Mouse (Mus musculus): ENCODE data around the gene Hadha. TPM values are rescaled to one million over a fixed set of nuclear protein-coding genes. Genes with fewer than 3 reads are reported as not detected.

The Hadha gene
- polyA plus RNA-seq, 1 experiment from 2014 or later: 142 TPM

- H3K9me3 ChIP-seq: no peaks in the 10 kb centered on the region
- no peak overlapping the region for H3K9ac ChIP-seq
- peak overlapping the region; percentile 46; the same call in 1 of the 2 replicates for H3K27ac ChIP-seq
- no peak for ATAC-seq (ENCODE audit: insufficient read depth, low FRiP score, low read depth)
- H3K4me1 ChIP-seq: peaks cover 11% of the 10 kb centered on the region; the same call in 1 of the 2 replicates
- H3K4me2 ChIP-seq: no peak overlapping the region
- no peak overlapping the region for H3K4me3 ChIP-seq (replicated peaks)
- 64% methylated on average over 4 of the region's 4 CpGs for WGBS
- H3K36me3 ChIP-seq: no peaks in the 10 kb centered on the region
- H3K27me3 ChIP-seq (replicated peaks): no peaks in the 10 kb centered on the region
These were observed 3.0 kb downstream of the Hadha start for GRCm38 (mm10) chr5:30152007-30152406.

GRCm38 (mm10) chr5:30148133-30148920 is 6.6 kb downstream of the Hadha start:
- WGBS: 83% methylated on average over 5 of the region's 5 CpGs
- no peak overlapping the region for H3K4me2 ChIP-seq
- H3K4me1 ChIP-seq: 0 out of 2 replicates have a peak, but pooled peaks cover 5% of the 10 kb centered on the region
- no peak for ATAC-seq (ENCODE audit: insufficient read depth, low FRiP score, low read depth)
- H3K9ac ChIP-seq: no peak overlapping the region
- peaks cover 14% of the 10 kb centered on the region for H3K36me3 ChIP-seq
- no peaks in the 10 kb centered on the region for H3K27me3 ChIP-seq (replicated peaks)
- no peak overlapping the region for H3K4me3 ChIP-seq (replicated peaks)
- H3K9me3 ChIP-seq: no peaks in the 10 kb centered on the region
- no peak overlapping the region for H3K27ac ChIP-seq

- no peak overlapping the region for H3K27ac ChIP-seq
- peaks cover 19% of the 10 kb centered on the region for H3K36me3 ChIP-seq
- no peak overlapping the region for H3K4me3 ChIP-seq (replicated peaks)
- WGBS: 86% methylated on average over 6 of the region's 6 CpGs
- H3K4me2 ChIP-seq: no peak overlapping the region
- H3K9ac ChIP-seq: no peak overlapping the region
- no peaks in the 10 kb centered on the region for H3K27me3 ChIP-seq (replicated peaks)
- no peaks in the 10 kb centered on the region for H3K9me3 ChIP-seq
- H3K4me1 ChIP-seq: 0 out of 2 replicates have a peak, but pooled peaks cover 5% of the 10 kb centered on the region
- no peak for ATAC-seq (ENCODE audit: insufficient read depth, low FRiP score, low read depth)
These were observed 8.4 kb downstream of the Hadha start for GRCm38 (mm10) chr5:30146526-30146925.

DNA sequence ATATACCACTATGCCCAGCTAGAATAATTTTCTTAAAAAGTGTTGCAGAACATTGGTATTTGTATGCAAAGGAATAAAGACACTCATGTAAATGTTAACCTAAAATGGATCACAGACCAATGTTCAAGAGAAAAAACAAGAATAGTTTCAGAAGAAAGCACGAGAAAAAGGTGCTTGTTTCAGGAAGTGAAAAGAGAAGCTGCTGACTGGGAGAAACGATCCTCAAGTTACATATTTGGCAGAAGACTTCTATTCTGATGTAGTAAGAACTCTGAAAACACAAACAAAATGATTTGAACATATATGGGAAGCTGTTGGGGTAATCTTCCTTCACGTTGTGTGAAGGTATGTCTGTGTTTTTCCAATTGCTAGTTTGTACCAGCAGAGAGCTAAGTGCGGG is 16.8 kb downstream of the Hadha start:
- no peaks in the 10 kb centered on the region for H3K4me1 ChIP-seq
- H3K4me3 ChIP-seq (replicated peaks): no peak overlapping the region
- no peak overlapping the region for H3K4me2 ChIP-seq
- H3K36me3 ChIP-seq: peaks cover 19% of the 10 kb centered on the region
- ATAC-seq (ENCODE audit: insufficient read depth, low FRiP score, low read depth): no peak
- H3K27me3 ChIP-seq (replicated peaks): no peaks in the 10 kb centered on the region
- H3K9me3 ChIP-seq: no peaks in the 10 kb centered on the region
- H3K27ac ChIP-seq: no peak overlapping the region
- 88% methylated on average over 4 of the region's 4 CpGs for WGBS
- H3K9ac ChIP-seq: no peak overlapping the region

DNA sequence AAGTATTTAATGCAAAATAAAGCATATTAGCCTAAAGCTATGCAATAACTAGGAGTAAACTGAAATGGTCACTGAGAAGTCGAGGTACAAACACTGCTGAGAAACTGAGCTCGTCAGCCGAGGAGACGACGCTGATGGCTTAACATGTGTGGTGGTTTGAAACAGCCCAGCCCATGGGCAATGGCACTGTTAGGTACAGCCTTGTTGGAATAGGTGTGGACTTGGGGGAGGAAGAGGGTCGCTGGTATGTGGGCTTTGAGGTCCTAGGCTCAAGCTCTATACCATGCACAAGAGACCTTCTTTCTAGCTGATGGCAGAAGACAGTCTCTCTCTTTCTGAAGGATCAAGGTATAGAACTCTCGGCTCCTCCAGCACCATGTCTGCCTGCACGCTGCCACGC is 17.7 kb downstream of the Hadha start:
- Histone ChIP-seq H3K9ac (no peak overlapping the region), H3K9me3 (no peaks in the 10 kb centered on the region), H3K27ac (no peak overlapping the region), H3K36me3 (peaks cover 25% of the 10 kb centered on the region), H3K4me3 (replicated peaks) (no peak overlapping the region), H3K4me1 (no peaks in the 10 kb centered on the region), H3K27me3 (replicated peaks) (no peaks in the 10 kb centered on the region), H3K4me2 (no peak overlapping the region)
- ATAC-seq (ENCODE audit: insufficient read depth, low FRiP score, low read depth): no peak
- WGBS: 92% methylated on average over 9 of the region's 9 CpGs

DNA sequence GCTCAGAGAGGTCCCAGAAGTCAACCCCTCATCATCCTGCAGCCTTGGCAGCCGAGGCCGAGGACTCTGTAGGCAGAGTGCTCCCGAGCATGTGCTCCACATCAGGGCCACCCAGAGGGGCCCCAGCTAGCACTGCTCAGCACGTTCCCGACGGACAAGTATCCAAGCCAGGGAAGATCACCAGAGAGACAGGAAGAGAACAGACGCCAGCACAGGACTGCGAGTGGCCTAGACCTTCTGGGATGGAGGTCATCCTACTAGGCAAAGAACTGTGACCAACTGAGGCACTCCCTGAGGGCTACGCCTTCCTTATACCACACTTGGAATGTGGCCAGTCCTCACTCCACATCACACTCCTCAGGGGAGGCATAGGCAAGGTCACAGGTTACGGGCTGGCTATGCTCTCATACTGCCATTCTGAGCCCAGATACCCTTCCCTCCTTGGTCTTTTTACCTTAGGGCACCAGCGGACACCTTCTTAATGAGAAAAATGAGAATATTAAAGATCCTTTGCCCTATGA is 19.2 kb downstream of the Hadha start:
- 92% methylated on average over 11 of the region's 11 CpGs for WGBS
- no peaks in the 10 kb centered on the region for H3K9me3 ChIP-seq
- no peak overlapping the region for H3K4me2 ChIP-seq
- H3K4me3 ChIP-seq (replicated peaks): no peak overlapping the region
- H3K9ac ChIP-seq: no peak overlapping the region
- H3K27me3 ChIP-seq (replicated peaks): no peaks in the 10 kb centered on the region
- ATAC-seq (ENCODE audit: insufficient read depth, low FRiP score, low read depth): no peak
- no peak overlapping the region for H3K27ac ChIP-seq
- H3K4me1 ChIP-seq: no peaks in the 10 kb centered on the region
- peaks cover 28% of the 10 kb centered on the region for H3K36me3 ChIP-seq

GRCm38 (mm10) chr5:30132173-30132572 is 22.8 kb downstream of the Hadha start:
- no peak overlapping the region for H3K27ac ChIP-seq
- no peak for ATAC-seq (ENCODE audit: insufficient read depth, low FRiP score, low read depth)
- H3K9ac ChIP-seq: no peak overlapping the region
- no peak overlapping the region for H3K4me2 ChIP-seq
- WGBS: 90% methylated on average over 2 of the region's 2 CpGs
- H3K9me3 ChIP-seq: no peaks in the 10 kb centered on the region
- peaks cover 41% of the 10 kb centered on the region for H3K36me3 ChIP-seq
- H3K4me3 ChIP-seq (replicated peaks): no peak overlapping the region
- H3K4me1 ChIP-seq: no peaks in the 10 kb centered on the region
- no peaks in the 10 kb centered on the region for H3K27me3 ChIP-seq (replicated peaks)

GRCm38 (mm10) chr5:30131246-30131645 is 23.7 kb downstream of the Hadha start:
- Histone ChIP-seq H3K4me3 (replicated peaks) (no peak overlapping the region), H3K4me1 (no peaks in the 10 kb centered on the region), H3K4me2 (no peak overlapping the region), H3K27ac (no peak overlapping the region), H3K9me3 (no peaks in the 10 kb centered on the region), H3K9ac (no peak overlapping the region), H3K36me3 (peaks cover 49% of the 10 kb centered on the region), H3K27me3 (replicated peaks) (no peaks in the 10 kb centered on the region)
- 84% methylated on average over 4 of the region's 4 CpGs for WGBS
- ATAC-seq (ENCODE audit: insufficient read depth, low FRiP score, low read depth): no peak

DNA sequence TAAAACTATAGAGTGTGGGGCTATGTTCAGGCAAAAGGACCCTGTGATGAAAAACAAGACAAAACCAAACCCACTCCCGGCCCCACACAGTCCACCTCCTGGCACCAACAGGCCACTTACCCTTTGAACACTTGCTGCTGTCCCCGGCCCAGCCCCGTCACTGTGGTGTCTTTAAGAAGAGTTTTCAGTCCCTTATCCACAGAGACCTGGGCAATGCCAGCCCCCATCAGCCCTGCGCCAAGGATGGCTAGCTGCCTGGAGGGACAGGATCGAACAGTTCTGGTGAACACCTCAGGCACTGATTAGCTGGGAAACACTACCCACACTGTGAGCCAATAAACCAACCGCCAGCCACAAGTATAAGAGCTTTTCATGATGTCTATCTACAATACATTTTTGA is 26.3 kb downstream of the Hadha start:
- 95% methylated on average over 6 of the region's 6 CpGs for WGBS
- no peaks in the 10 kb centered on the region for H3K9me3 ChIP-seq
- no peak overlapping the region for H3K4me3 ChIP-seq (replicated peaks)
- no peaks in the 10 kb centered on the region for H3K4me1 ChIP-seq
- H3K36me3 ChIP-seq: peaks cover 61% of the 10 kb centered on the region
- ATAC-seq (ENCODE audit: insufficient read depth, low FRiP score, low read depth): no peak
- H3K9ac ChIP-seq: no peak overlapping the region
- no peak overlapping the region for H3K4me2 ChIP-seq
- no peaks in the 10 kb centered on the region for H3K27me3 ChIP-seq (replicated peaks)
- H3K27ac ChIP-seq: no peak overlapping the region

- no peaks in the 10 kb centered on the region for H3K9me3 ChIP-seq
- H3K9ac ChIP-seq: no peak overlapping the region
- no peak for ATAC-seq (ENCODE audit: insufficient read depth, low FRiP score, low read depth)
- H3K27me3 ChIP-seq (replicated peaks): no peaks in the 10 kb centered on the region
- no peak overlapping the region for H3K4me3 ChIP-seq (replicated peaks)
- H3K27ac ChIP-seq: no peak overlapping the region
- no peaks in the 10 kb centered on the region for H3K4me1 ChIP-seq
- no peak overlapping the region for H3K4me2 ChIP-seq
- 91% methylated on average over 13 of the region's 13 CpGs for WGBS
- H3K36me3 ChIP-seq: peaks cover 62% of the 10 kb centered on the region
These were observed 26.9 kb downstream of the Hadha start for GRCm38 (mm10) chr5:30127921-30128597.

GRCm38 (mm10) chr5:30126756-30127155 is 28.2 kb downstream of the Hadha start:
- WGBS: 85% methylated on average over 7 of the region's 7 CpGs
- Histone ChIP-seq H3K4me1 (no peaks in the 10 kb centered on the region), H3K4me3 (replicated peaks) (no peak overlapping the region), H3K27ac (no peak overlapping the region), H3K9me3 (no peaks in the 10 kb centered on the region), H3K27me3 (replicated peaks) (no peaks in the 10 kb centered on the region), H3K4me2 (no peak overlapping the region), H3K9ac (no peak overlapping the region), H3K36me3 (peaks cover 64% of the 10 kb centered on the region)
- no peak for ATAC-seq (ENCODE audit: insufficient read depth, low FRiP score, low read depth)

DNA sequence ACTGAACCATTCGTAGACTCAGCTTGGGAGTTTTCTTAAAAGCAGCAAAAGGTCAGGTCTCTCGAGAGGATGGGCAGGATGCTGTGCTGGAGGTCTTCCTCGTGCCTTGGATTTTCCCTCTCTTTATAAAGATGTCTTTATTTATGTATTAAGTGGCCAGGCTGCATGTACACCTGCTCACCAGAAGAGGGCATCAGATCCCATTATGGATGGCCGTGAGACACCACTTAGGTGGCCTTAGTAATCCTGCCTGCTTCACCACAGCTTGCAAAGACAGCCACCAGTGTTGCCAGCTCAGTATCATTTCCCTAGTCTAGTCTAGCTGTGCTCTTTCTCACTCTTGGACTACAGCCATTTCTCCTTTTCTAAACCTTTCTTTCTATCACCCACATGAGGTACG is 29.4 kb downstream of the Hadha start:
- no peak for ATAC-seq (ENCODE audit: insufficient read depth, low FRiP score, low read depth)
- Histone ChIP-seq H3K9me3 (no peaks in the 10 kb centered on the region), H3K4me3 (replicated peaks) (no peak overlapping the region), H3K4me1 (no peaks in the 10 kb centered on the region), H3K27ac (no peak overlapping the region), H3K4me2 (no peak overlapping the region), H3K27me3 (replicated peaks) (no peaks in the 10 kb centered on the region), H3K36me3 (peaks cover 70% of the 10 kb centered on the region), H3K9ac (no peak overlapping the region)
- 46% methylated on average over 5 of the region's 5 CpGs for WGBS

Data from stomach, embryonic 15.5 days (tissue).